Mouse (Mus musculus) heart, embryonic 10.5 days (tissue): ENCODE data around the gene Taz. TPM values are rescaled to one million over a fixed set of nuclear protein-coding genes. Genes with fewer than 3 reads are reported as not detected.

Source experiments
- DNase-seq: peaks from one replicate; pipeline ENCODE4 v3.0.0-alpha.2; 2017; ENCODE audit warnings: low spot score
- H3K27ac ChIP-seq: fragments of 300-500 bp; sonication (generic); 2 replicates; pipeline ENCODE4 v1.5.1; 2016; ENCODE audit warnings: mild to moderate bottlenecking
- H3K27me3 ChIP-seq: fragments of 300-500 bp; sonication (generic); 2 replicates; pipeline ENCODE4 v1.6.1; 2016; ENCODE audit warnings: mild to moderate bottlenecking; ENCODE audit not compliant: poor library complexity, insufficient read depth, severe bottlenecking
- H3K36me3 ChIP-seq: fragments of 300-500 bp; sonication (generic); 2 replicates; pipeline ENCODE4 v1.6.1; 2016; ENCODE audit warnings: mild to moderate bottlenecking, moderate library complexity
- H3K4me1 ChIP-seq: fragments of 300-500 bp; sonication (generic); 2 replicates; pipeline ENCODE4 v1.6.1; 2016; ENCODE audit warnings: mild to moderate bottlenecking
- H3K4me3 ChIP-seq: fragments of 300-500 bp; sonication (generic); 2 replicates; pipeline ENCODE4 v1.5.1; 2016; ENCODE audit warnings: mild to moderate bottlenecking, moderate library complexity
- H3K9me3 ChIP-seq: fragments of 300-500 bp; sonication (generic); 2 replicates; pipeline ENCODE4 v1.6.1; 2016; ENCODE audit warnings: mild to moderate bottlenecking, moderate library complexity
- WGBS: fragments of 180-500 bp; shearing (Covaris S2); methylation state at CpG from one replicate; pipeline ENCODE4 v1.1.7; 2016; 5-methylcytosine and 5-hydroxymethylcytosine counted together
- polyA plus RNA-seq: library from polyadenylated mRNA; unstranded; fragments of >200 nt; fragmentation: Nextera tagmentation; extraction: Ambion mirVana; gene quantifications from 2 replicates; pipeline ENCODE4 v1.2.1, GENCODE M21; 2016

Taz gene
- polyA plus RNA-seq, 1 experiment from 2014 or later, result 73.1 TPM

- 13% methylated on average over 37 of the region's 37 CpGs for WGBS
Observed at GRCm38 (mm10) chrX:74296538-74297448, 15.1 kb downstream of the Taz start, which contains the start of gene Atp6ap1. Atp6ap1 (plus strand) TSS chrX:74297097.

GRCm38 (mm10) chrX:74298348-74298747, 16.6 kb downstream of the Taz start:
- DNase-seq, result no peak
- 87% methylated on average over 1 of the region's 1 CpGs for WGBS
- H3K9me3 ChIP-seq, result no peaks in the 10 kb centered on the region

More at GRCm38 (mm10) chrX:74296538-74297448, 15.1 kb downstream of the Taz start, which contains the start of gene Atp6ap1:
- H3K9me3 ChIP-seq, result no peaks in the 10 kb centered on the region
- peaks cover 26% of the 10 kb centered on the region for H3K36me3 ChIP-seq
- no peaks in the 10 kb centered on the region for H3K27me3 ChIP-seq
- DNase-seq, result peak; percentile 97
- H3K4me3 ChIP-seq, result peak within 1 kb of the TSS; percentile 79
- H3K4me1 ChIP-seq, result no peaks in the 10 kb centered on the region
- peak within 1 kb of the TSS; percentile 90 for H3K27ac ChIP-seq

GRCm38 (mm10) chrX:74299721-74300120, 18.0 kb downstream of the Taz start:
- no peak overlapping the region for H3K27ac ChIP-seq
- DNase-seq, result no peak
- no peaks in the 10 kb centered on the region for H3K4me1 ChIP-seq
- peaks cover 51% of the 10 kb centered on the region for H3K36me3 ChIP-seq
- WGBS, result 77% methylated on average over 3 of the region's 3 CpGs
- no peaks in the 10 kb centered on the region for H3K9me3 ChIP-seq
- H3K27me3 ChIP-seq, result 0 out of 2 replicates have a peak, but pooled peaks cover under 1% of the 10 kb centered on the region
- H3K4me3 ChIP-seq, result no peak overlapping the region

More at GRCm38 (mm10) chrX:74298348-74298747, 16.6 kb downstream of the Taz start:
- Histone ChIP-seq H3K27me3 (no peaks in the 10 kb centered on the region), H3K4me1 (no peaks in the 10 kb centered on the region), H3K36me3 (peaks cover 42% of the 10 kb centered on the region), H3K4me3 (no peak overlapping the region), H3K27ac (no peak overlapping the region)

GRCm38 (mm10) chrX:74304867-74305700, 23.4 kb downstream of the Taz start, which contains the start of gene Gdi1:
Gdi1 (plus strand) TSS chrX:74304998.
- Histone ChIP-seq H3K27ac (peak within 1 kb of the TSS; percentile 93), H3K4me1 (peaks cover 9% of the 10 kb centered on the region; the same call in 1 of the 2 replicates), H3K36me3 (peaks cover 76% of the 10 kb centered on the region), H3K4me3 (peak within 1 kb of the TSS; percentile 66), H3K9me3 (no peaks in the 10 kb centered on the region), H3K27me3 (0 out of 2 replicates have a peak, but pooled peaks cover 3% of the 10 kb centered on the region)
- DNase-seq, result peak; percentile 86
- WGBS, result 13% methylated on average over 40 of the region's 41 CpGs

GRCm38 (mm10) chrX:74312540-74313464, 31.1 kb downstream of the Taz start, which contains the start of gene Fam50a:
Fam50a (plus strand) TSS chrX:74313033.
- peak within 1 kb of the TSS; percentile 73 for H3K4me3 ChIP-seq
- no peaks in the 10 kb centered on the region for H3K9me3 ChIP-seq
- H3K27ac ChIP-seq, result peak within 1 kb of the TSS; percentile 89
- WGBS, result 20% methylated on average over 59 of the region's 59 CpGs
- H3K36me3 ChIP-seq, result peaks cover 46% of the 10 kb centered on the region
- no peaks in the 10 kb centered on the region; the same call in 1 of the 2 replicates for H3K27me3 ChIP-seq
- DNase-seq, result peak; percentile 92
- peaks cover 3% of the 10 kb centered on the region; the same call in 1 of the 2 replicates for H3K4me1 ChIP-seq

- peak within 1 kb of the TSS; percentile 62 for H3K4me3 ChIP-seq
- peaks cover 11% of the 10 kb centered on the region for H3K4me1 ChIP-seq
- DNase-seq, result peak; percentile 83
- H3K36me3 ChIP-seq, result peaks cover 13% of the 10 kb centered on the region; the same call in 1 of the 2 replicates
- 14% methylated on average over 29 of the region's 30 CpGs for WGBS
- no peaks in the 10 kb centered on the region for H3K9me3 ChIP-seq
- peaks cover 4% of the 10 kb centered on the region; the same call in 1 of the 2 replicates for H3K27me3 ChIP-seq
- H3K27ac ChIP-seq, result peak within 1 kb of the TSS; percentile 92
Observed at GRCm38 (mm10) chrX:74328725-74329161, 47.0 kb downstream of the Taz start, which contains the start of gene Plxna3. Plxna3 (plus strand) TSS chrX:74329066.

GRCm38 (mm10) chrX:74329215-74329671, 47.5 kb downstream of the Taz start:
- Histone ChIP-seq H3K27ac (peak overlapping the region; percentile 92), H3K27me3 (peaks cover 4% of the 10 kb centered on the region; the same call in 1 of the 2 replicates), H3K4me1 (peaks cover 11% of the 10 kb centered on the region), H3K9me3 (no peaks in the 10 kb centered on the region), H3K36me3 (peaks cover 18% of the 10 kb centered on the region), H3K4me3 (peak overlapping the region; percentile 62)
- DNase-seq, result no peak
- WGBS, result 17% methylated on average over 10 of the region's 10 CpGs

- Histone ChIP-seq H3K9me3 (no peaks in the 10 kb centered on the region), H3K27ac (no peak overlapping the region), H3K27me3 (peaks cover 4% of the 10 kb centered on the region; the same call in 1 of the 2 replicates), H3K4me1 (peaks cover 11% of the 10 kb centered on the region), H3K36me3 (peaks cover 23% of the 10 kb centered on the region), H3K4me3 (peak overlapping the region; percentile 62)
- no peak for DNase-seq
- 47% methylated on average over 2 of the region's 2 CpGs for WGBS
Observed at GRCm38 (mm10) chrX:74330166-74330930, 48.6 kb downstream of the Taz start.
